Mouse (Mus musculus) left cerebral cortex, postnatal 10 days (tissue): ENCODE results near the gene Zp1. TPM values are rescaled to one million over a fixed set of nuclear protein-coding genes. Genes with fewer than 3 reads are reported as not detected.

ENCODE experiments used
- DNase-seq, 2 experiments: peaks; one replicate each; pipeline ENCODE4 v3.0.0; 2021 to 2022; ENCODE audit warnings: low spot score in 2 of 2, mixed read lengths in 1 of 2; ENCODE audit errors: extremely low spot score in 1 of 2
- intact Hi-C: fragments of 180-260 bp; cut with DNase I; formaldehyde crosslinking; loops from one replicate; pipeline ENCODE4 v1.15.1; 2025
- total RNA-seq, 2 experiments: library from RNA; stranded (reverse); gene quantifications; 2 replicates each; pipeline ENCODE4 v1.2.3; 2021

Gene Zp1
- total RNA-seq, 2 experiments from 2014 or later: not detected

DNA sequence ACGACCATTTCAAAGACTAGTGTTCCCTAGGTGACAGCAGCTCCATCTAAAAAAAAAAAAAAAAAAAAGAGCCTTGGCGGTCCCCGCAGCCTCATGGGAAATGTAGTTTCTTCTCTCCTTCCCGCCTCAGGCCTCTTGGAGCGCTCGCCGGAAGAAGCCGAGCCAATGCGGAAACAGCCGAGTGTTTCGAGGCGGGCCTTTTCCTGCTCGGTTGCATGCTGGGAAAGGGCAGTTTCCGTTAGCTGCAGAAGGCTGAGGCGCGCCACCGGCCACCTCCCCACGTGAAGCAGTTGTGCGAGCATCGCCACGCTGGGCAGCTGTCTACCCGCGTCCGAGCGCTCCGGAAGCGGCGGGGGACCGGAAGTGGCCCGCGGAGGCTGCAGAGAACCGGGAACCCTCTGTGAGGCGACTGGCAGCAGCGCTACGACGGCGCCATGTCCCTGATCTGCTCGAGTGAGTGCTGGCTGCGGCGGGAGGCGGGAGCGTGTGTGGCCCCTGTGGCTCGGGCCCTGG is 25.4 kb downstream of the Zp1 start, which contains the start of gene Prpf19:
TSS of gene Prpf19 (plus strand) at position 216 of the 513 bp plus-strand sequence.
- intact Hi-C loops: loop anchor here (5.0 kb wide), 1 partner anchor 52 kb away; the partner anchor contains the start of gene Ccdc86

DNA sequence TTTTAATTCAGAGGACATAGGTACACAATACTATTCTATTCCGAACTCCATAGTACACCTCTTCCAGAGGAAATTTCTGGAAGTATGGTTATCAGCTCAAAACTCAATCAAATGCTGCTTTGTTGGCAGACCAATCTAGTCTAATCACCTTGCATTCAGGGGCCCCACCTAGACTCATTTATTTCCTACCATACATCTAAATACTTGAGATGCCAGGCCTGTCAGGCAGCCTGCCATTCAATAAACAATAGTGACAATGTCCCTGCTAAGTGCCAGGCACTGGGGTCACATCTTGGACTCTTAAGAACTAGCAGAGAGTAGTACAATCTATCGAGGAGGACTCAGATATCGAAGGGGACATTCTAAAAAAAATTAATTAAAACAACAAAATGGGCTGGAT is 28.2 kb downstream of the Zp1 start:
- no peak for DNase-seq
- intact Hi-C loops: no loop called here

More for the DNA sequence above, 25.4 kb downstream of the Zp1 start, which contains the start of gene Prpf19:
- peak; percentile 97 to 98 for DNase-seq

DNA sequence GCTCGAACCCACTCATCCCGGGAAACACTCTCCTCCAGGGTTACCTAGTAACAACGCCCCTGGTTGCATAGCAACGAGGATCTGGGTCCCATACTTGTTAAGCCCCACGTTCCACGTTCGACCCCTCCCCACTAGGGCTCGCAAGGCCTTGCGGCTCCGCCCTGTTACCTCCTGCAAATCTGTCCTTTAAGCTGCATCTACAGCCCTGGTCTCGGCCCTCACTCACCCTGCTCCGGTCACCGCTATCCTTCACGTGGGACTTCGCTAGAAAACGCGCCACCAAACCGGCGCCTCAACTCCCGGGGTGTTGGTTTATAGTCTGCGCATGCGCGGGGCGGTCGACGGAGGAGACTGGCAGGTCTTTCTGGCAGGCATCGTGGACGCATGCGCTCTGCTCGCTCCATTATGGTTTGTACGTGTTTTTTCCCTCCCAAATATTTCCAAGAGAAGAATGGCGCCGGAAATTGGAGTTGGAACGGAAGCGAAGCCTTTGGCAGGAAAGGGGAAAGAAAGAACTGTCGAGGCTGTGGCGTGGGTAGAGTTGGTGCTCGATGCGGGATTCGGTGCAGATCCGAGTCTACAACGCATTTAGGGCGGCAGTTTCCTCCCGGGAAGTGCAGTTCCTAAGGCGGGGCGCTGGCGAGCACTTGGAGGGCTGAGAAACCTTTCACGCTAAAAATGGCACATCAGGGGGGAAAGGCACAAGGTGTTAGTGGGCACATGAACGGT is 38.8 kb downstream of the Zp1 start, which contains the start of gene Tmem109:
TSS of gene Tmem109 (minus strand) at position 576 of the 729 bp plus-strand sequence.
- intact Hi-C loops: loop anchor here (5.0 kb wide), 1 partner anchor 169 kb away; no protein-coding TSS in a partner anchor
- peak; percentile 91 to 96 for DNase-seq

DNA sequence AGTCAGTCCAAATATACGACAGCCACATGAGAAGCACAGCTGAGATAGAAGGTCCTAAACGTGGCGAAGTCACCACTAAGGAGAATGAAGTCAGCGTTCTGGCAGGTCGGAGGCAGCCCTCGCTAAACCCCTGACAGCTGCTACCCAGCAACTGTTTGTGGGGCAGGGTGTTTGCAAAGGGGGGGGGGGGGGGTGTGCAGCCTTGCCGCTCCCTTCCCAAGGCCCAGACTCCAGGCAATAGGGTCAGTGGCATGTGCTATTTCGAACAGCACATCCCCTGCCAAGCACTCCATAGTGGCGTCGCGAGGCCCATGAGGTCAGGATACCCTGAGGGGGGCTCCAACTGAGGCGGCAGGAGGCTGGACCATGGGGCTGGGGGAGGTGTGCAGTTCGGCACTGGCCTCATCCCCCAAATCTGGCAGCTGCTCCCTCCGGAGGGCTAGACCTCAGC is 39.4 kb downstream of the Zp1 start:
- intact Hi-C loops: loop anchor here (5.0 kb wide), 1 partner anchor 169 kb away; no protein-coding TSS in a partner anchor
- no peak for DNase-seq

DNA sequence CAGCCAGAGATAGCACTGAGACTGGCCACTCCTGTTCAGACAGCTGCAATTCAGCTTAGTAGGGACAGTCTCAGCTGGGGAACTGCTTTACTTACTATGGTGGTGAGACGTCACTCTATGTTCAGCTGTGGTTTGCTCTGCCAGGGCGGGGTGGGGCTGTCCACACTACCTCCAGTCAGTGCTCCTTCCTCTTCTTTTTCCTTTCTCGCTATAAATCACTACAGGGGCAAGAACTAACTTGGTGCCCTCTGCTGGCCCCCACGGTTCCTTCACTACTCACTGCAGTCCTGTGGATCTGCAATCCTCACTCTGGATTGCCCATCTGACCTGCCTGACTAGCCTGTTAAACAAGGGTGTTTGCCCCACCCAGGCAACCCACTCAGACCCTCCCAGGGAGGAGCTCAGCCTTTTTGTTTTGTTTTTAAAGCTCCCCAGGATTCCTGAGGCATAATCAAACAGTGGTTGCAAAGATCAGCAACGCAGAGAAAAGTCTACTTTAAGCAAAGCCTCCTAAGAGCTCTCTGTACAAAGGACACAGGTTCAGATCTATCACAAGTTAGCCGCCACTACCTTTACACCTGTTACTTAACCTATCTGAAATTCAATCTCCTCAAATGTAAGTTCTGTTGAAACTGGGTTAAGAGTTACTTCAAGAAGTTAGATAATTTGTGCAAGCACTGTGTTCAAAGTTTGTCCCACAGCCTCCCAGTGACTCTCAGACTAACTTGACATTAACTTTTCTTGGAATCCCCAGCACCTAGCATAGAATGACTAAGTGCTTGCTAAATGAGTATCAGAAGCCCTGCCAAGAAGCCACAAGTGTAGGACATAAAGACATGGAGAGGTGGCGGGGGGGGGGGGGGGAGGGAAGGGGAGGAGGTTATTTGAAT is 40.1 kb downstream of the Zp1 start:
- peak in 1 of 2 experiments; percentile 58 for DNase-seq
- intact Hi-C loops: loop anchor here (5.0 kb wide), 1 partner anchor 168 kb away; no protein-coding TSS in a partner anchor

DNA sequence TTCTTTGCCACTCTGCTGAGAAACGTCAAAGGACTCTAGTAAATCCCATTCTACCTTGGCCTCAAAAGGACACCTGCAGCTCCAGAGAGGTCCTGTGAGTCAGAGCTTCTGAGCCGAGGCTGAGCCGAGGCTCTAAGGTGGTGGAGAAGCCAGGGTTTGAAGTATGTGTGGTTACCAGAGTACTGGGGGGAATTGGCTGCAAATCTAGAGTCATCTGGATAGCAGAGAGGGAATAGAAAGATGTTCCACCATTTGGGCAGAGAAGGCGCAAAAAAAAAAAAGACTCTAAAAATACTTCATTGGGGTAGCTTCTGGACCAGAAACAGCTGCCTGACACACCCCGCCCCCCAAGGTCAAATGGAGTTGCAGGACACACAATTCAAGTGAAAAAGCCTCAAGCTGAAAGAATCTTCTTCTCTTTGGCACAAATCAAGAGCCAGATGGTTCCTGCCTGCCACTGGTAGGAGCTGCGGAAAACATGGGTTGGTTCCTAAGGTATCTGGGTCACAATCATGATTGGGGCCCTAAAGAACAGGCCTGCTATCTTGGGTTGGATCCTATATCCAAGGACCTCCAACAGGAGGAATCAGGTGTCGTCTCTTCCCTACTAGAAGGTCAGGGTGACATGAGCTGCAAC is 42.1 kb downstream of the Zp1 start:
- intact Hi-C loops: no loop called here
- no peak for DNase-seq

DNA sequence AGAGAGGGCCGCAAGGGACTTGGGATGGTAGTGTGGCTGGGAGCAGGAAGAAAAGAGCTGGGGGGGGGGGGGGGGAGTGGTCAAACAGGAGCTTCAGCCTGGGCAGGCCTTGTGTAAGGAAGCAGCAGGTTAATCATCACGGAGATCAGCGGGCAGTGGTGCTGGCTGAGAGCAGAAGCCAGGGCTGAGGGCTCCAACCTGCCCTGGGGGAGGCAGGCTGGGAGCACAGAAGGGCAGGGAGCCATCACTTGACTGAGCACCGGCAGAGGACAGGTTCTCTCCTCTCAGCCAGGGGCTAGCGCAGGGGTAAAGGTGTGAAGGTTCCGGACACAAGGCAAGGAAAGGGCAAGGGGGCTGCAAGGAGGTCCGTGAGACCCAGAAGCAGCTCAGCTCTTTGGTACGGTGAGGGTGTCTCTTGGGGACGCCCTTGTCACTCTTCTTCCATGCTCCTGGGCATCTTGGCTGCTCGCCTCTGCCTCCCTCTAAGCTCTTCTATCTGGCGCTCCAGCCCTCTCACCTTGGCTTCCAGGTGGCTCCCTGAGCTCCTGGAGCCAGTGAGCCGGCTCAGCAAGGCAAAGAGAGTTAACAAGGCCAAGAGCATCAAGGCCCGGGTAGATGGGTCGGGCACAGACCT is 49.0 kb downstream of the Zp1 start:
- intact Hi-C loops: no loop called here

DNA sequence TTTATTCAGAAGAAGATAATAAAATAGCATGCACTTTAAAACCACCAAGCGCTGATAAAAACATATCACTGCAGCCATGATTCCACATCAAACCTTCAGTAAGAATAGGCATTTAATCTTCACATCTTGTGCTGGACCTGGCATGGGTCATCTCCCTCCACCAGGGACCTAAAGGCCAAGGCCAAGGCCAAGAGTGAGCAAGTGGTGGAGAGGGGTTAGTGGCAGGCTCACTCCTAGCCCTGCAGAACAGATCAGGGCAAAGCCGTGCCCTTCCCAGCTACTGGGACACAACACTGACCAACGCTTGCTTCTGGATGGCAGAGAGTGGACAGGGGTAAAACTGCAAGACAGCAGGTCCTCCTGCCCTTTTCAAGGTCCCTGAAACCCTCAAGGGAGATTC is 49.8 kb downstream of the Zp1 start:
- DNase-seq: no peak

More for the DNA sequence above, 49.0 kb downstream of the Zp1 start:
- no peak for DNase-seq

DNA sequence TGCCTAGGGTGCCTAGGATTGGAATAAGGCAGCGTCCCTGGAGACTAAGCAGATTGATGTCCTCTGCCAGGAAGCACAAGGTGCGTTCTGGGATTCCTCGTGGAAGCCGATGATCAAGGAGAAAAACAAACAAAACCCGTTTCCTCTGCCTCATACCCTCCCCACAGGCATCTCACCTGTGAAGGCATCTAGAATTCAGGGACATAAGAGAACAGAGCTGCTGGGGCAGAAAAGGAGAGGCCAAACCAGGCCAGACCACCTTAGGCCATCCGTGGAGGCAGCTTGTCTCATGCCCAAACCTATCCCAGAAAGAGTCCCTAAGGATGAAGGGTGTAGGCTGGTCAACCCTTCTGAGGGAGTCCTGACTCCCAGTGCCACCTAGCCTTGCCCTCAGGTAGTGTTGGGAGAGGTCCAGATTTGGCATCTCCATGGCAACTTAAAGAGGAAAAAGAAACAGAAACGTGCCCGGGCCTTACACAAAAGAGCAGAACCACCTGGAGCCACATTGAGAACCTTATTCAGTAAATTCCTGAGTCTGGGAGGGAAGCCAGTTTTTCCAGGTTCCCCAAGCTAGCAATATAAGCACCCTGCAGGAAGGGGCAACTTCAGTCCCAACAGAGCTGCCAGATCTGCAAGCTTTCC is 50.4 kb downstream of the Zp1 start, which contains the start of gene Tmem132a:
TSS of gene Tmem132a (minus strand) at position 55 of the 642 bp plus-strand sequence.
- no peak for DNase-seq
- intact Hi-C loops: loop anchor here (5.0 kb wide), 1 partner anchor 158 kb away; no protein-coding TSS in a partner anchor

More for the DNA sequence above, 49.8 kb downstream of the Zp1 start:
- intact Hi-C loops: no loop called here

DNA sequence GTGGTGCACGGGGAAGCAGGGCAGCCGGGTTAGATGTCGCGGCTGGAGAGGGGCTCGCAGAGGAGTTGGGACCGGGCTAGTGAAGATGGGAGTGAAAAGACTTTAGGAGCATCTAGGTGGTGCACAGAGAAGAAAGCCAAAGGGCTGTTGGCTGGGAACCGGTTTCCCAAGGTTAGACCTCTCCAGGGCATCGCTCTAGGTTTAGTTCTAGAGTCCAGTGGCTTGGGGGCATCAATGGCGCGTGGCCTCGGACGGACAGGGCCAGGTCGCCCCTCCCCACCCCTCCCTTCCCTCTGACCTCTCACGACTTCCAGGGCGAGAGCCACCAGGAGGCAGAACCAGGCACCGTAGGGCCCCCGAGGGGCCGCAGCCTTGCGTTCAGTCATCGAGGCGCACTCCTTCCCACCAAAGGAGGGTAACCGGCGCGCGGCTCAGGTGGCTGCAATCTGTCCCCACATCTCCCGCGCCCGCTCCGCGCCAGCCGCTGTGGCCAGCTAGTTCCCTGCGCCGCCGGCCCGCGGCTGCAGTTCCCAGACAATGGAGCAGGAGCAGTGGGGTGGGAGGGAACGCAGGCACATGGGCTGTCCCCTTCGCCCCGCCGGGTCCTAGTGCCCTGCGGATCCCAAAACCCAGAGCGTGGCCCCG is 51.1 kb downstream of the Zp1 start:
- intact Hi-C loops: loop anchor here (5.0 kb wide), 1 partner anchor 157 kb away; no protein-coding TSS in a partner anchor
- peak; percentile 71 to 89 for DNase-seq

DNA sequence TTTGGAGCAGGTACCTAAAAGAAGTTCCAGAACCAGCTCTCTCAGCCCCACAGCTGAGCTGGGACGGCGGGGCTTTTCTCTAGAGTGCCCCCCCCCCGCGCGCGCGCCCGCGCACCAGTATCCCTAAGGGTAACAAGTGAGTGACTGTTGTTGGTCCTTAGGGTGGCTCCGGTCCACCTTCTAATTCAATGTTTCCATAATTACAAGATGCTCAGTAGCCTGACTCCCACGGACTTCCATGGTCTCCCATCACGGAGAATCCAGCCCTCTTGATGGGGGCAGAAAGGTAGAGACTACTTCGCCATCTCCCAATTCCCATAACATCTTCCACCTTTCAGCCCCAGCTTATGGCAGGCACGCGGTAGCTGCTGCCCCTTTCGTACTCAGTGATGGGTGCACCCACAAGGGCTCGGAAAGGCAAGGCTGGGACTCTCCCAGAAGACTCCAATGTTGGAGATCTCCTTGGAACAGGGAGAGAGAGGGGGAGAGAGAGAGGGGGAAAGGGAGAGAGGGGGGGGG is 51.8 kb downstream of the Zp1 start:
- intact Hi-C loops: loop anchor here (5.0 kb wide), 1 partner anchor 156 kb away; no protein-coding TSS in a partner anchor
- DNase-seq: no peak

DNA sequence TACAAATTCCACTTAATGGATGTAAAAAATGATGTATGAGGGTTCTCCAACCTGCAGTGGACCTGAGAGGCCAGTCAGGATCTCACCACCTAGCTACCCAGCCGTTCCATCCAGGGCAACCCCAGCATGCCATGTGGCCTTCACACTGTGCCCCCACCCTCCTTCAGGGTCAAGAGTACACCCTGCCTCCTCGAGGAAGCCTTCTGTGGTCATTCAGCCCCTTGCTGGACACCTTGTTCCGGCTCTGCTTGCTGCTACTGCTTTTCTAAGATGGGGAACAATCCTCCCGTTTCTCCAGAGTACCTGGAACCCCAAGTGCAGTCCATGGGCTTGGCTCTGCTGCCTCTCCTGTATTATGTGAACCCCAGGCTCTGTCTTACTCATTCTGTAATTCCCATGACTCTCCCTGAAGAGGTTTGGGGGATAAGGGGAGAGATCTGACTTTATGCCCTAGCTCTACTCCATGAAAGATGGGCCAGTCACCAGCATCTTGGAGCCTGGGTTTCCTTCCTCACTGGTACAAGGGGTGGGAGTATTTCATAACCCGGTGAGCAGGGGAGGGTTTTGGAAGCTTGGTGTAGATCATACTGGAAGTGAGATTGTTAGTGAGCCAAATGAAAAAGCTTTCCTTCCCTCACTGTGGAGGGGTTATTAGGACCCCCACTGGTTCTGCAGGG is 52.3 kb downstream of the Zp1 start:
- intact Hi-C loops: loop anchor here (5.0 kb wide), 1 partner anchor 156 kb away; no protein-coding TSS in a partner anchor
- DNase-seq: no peak

DNA sequence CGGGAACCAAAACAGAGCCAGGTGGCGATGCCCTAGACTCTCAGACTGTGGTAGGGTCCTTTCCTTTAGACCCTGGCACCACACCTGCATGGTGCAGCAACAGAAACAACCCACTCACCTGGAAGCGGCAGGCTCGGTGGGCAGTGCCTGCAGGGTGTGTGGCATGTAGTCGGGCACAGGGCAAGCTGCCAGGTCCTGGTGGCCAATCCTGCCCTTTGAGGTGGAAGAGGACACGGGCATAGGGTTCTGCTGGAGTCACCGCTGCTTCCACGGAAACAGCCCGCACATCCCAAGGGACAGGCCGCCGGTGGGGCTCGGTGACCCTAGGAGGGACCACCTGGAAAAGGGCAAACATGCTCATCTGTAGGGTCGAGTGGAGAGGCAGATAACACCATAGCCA is 54.1 kb downstream of the Zp1 start:
- no peak for DNase-seq
- intact Hi-C loops: loop anchor here (5.0 kb wide), 1 partner anchor 154 kb away; no protein-coding TSS in a partner anchor
